Mouse (Mus musculus) kidney, embryonic 14.5 days (tissue): Measurements from ENCODE around the gene Gm5624. TPM values are rescaled to one million over a fixed set of nuclear protein-coding genes. Genes with fewer than 3 reads are reported as not detected.
"Not testable (repeated sequence)": the region's sequence is repeated elsewhere in the genome, so short reads cannot be mapped to it uniquely, and the experiment has no call there.

ENCODE experiments used
- ATAC-seq: fragments of 200-750 bp; cut with Nextera tagmentation; 2 replicates; pipeline ENCODE4 v1.8.0; 2017; ENCODE audit warnings: moderate number of reproducible peaks, mild to moderate bottlenecking, moderate TSS enrichment, moderate library complexity; ENCODE audit not compliant: low FRiP score, low TSS enrichment
- H3K27ac ChIP-seq: fragments of 300-500 bp; sonication (generic); 2 replicates; pipeline ENCODE4 v1.5.1; 2014; ENCODE audit warnings: low read depth, mild to moderate bottlenecking, low read length, moderate library complexity, mixed read lengths
- H3K27me3 ChIP-seq: fragments of 300-500 bp; sonication (generic); 2 replicates; pipeline ENCODE4 v1.6.1; 2014; ENCODE audit warnings: mild to moderate bottlenecking, low read length; ENCODE audit not compliant: control insufficient read depth, insufficient read depth
- H3K36me3 ChIP-seq: fragments of 300-500 bp; sonication (generic); 2 replicates; pipeline ENCODE4 v1.6.1; 2014; ENCODE audit warnings: low read length, mixed read lengths; ENCODE audit not compliant: control insufficient read depth, insufficient read depth
- H3K4me1 ChIP-seq: fragments of 300-500 bp; sonication (generic); 2 replicates; pipeline ENCODE4 v1.6.1; 2014; ENCODE audit warnings: low read length, mixed read lengths; ENCODE audit not compliant: control insufficient read depth, insufficient read depth
- H3K4me2 ChIP-seq: fragments of 300-500 bp; sonication (generic); replicated peaks from 2 replicates; pipeline ENCODE4 v1.6.1; 2014; ENCODE audit warnings: low read depth, mild to moderate bottlenecking, low read length
- H3K4me3 ChIP-seq: fragments of 300-500 bp; sonication (generic); 2 replicates; pipeline ENCODE4 v1.5.1; 2014; ENCODE audit warnings: mild to moderate bottlenecking, low read length
- H3K9ac ChIP-seq: fragments of 300-500 bp; sonication (generic); 2 replicates; pipeline ENCODE4 v1.6.1; 2014; ENCODE audit warnings: low read depth, mild to moderate bottlenecking, low read length, moderate library complexity
- H3K9me3 ChIP-seq: fragments of 300-500 bp; sonication (generic); 2 replicates; pipeline ENCODE4 v1.6.1; 2016; ENCODE audit warnings: low read length; ENCODE audit not compliant: control insufficient read depth
- WGBS: fragments of 180-500 bp; shearing (Covaris S2); extraction: QIAGEN DNeasy Blood & Tissue Kit; methylation state at CpG from one replicate; pipeline ENCODE4 v1.1.7; 2014; 5-methylcytosine and 5-hydroxymethylcytosine counted together
- polyA plus RNA-seq: library from polyadenylated mRNA; unstranded; fragments of >200 nt; fragmentation: Nextera tagmentation; extraction: Ambion mirVana; gene quantifications from 2 replicates; pipeline ENCODE4 v1.2.1, GENCODE M21; 2014

Gene Gm5624
- polyA plus RNA-seq = not detected in 2 replicates

DNA sequence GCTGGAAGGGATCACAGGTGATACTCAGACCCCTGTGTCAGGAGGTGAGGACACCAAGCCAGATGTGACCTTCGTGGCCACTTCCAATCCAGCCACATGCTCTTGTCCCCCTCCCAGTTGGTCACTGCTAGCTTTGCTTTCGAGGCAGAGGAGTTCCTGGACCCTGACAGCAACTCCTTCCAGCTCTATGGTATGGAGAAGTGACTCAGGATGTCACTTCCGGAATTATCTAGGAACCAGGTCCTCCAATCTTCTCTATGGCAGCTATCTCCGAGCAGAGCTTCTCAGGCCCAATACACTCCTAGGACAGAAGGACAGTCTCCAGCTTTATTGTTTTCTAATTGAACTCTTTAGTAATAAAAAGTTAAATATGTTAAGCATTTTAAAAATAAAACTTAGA lies at the start of gene Gm5624:
Gene Gm5624 (minus strand): TSS at position 202 of the 400 bp plus-strand sequence.
- H3K9me3 ChIP-seq, H3K4me2 ChIP-seq, H3K9ac ChIP-seq, H3K36me3 ChIP-seq, ATAC-seq, H3K27ac ChIP-seq, H3K27me3 ChIP-seq, H3K4me1 ChIP-seq, H3K4me3 ChIP-seq: not testable (repeated sequence)
- WGBS = 83% methylated on average over 4 of the region's 4 CpGs

DNA sequence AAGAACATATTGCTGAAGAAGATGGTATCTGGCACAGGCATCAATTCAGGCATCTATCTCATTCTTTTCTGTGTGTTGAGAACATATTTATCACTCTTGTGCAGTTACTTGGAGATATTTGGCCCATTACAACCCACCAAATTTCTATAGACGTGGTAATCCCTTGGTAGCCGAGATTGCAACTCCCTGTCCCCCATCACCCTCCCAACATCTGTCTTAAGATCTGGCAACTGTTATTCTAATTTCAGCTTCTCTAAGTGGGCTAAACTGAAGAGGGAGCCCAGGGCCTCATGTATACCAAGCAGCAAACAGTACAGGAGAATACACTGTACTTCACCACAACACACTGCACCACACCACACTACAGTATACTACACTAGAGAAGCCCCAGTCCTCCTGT lies 36.0 kb downstream of the Gm5624 start:
- ATAC-seq, H3K4me1 ChIP-seq, H3K4me3 ChIP-seq, H3K27me3 ChIP-seq, H3K9ac ChIP-seq, H3K4me2 ChIP-seq, H3K36me3 ChIP-seq, H3K27ac ChIP-seq, H3K9me3 ChIP-seq: not testable (repeated sequence)
- WGBS = 82% methylated on average over 2 of the region's 2 CpGs

DNA sequence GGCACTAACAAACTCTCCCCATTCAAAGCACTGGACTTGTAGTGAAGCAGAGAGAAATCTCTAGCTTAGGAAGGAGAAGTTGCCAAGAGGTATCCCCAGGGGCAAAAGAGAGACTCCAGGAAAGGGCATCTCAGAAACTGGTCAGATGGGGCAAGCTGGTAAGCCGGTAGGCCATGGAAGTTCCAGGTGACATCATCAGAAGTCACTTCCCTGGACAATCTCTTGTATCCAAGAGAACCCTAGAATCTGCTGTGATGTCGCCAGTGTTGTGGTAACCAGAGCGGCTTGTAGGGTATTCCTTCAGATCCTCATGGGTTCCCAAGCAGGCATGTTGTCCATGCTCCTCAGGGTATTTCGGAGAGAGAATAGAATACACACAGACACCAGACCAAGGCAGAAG lies 44.9 kb downstream of the Gm5624 start, which contains the start of gene Gm8247:
Gene Gm8247 (plus strand): TSS at position 301 of the 400 bp plus-strand sequence.
- ATAC-seq, H3K27ac ChIP-seq, H3K4me2 ChIP-seq, H3K9ac ChIP-seq, H3K27me3 ChIP-seq, H3K36me3 ChIP-seq, H3K4me1 ChIP-seq, H3K4me3 ChIP-seq, H3K9me3 ChIP-seq: not testable (repeated sequence)
- WGBS = 93% methylated on average over 4 of the region's 4 CpGs

DNA sequence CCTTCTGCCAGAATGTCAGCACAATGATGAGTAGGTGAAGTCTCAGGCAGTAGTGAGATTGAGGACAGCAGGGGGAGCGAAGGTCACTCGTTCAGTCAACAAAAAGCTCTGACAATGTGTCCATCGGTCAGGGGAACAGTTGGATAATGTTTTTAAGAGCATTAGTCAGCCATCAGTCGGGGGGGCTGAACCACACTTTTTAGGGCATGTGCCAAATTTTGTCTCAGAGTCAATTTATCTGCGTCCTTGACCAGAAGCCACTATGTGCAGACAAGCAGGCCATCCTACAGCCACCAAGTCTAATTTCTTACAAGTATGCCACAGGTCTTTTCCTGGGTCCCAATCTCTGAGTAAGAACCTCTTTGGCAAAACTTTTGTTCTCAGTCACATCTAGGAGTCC lies 79.8 kb downstream of the Gm5624 start:
- H3K9ac ChIP-seq, ATAC-seq, H3K27me3 ChIP-seq, H3K4me1 ChIP-seq, H3K36me3 ChIP-seq, H3K27ac ChIP-seq, H3K9me3 ChIP-seq, H3K4me2 ChIP-seq, H3K4me3 ChIP-seq: not testable (repeated sequence)
- WGBS = 77% methylated on average over 3 of the region's 5 CpGs

DNA sequence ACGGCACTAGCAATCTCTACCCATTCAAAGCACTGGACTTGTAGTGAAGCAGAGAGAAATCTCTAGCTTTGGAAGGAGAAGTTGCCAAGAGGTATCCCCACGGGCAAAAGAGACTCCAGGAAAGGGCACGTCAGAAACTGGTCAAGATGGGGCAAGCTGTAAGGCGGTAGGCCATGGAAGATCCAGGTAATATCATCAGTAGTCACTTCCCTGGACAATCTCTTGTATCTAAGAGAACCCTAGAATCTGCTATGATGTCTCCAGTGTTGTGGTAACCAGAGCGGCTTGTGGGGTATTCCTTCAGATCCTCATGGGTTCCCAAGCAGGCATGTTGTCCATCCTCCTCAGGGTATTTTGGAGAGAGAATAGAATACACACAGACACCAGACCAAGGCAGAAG lies 109.8 kb downstream of the Gm5624 start, which contains the start of gene Gm17093:
Gene Gm17093 (plus strand): TSS at position 301 of the 400 bp plus-strand sequence.
- 87% methylated on average over 5 of the region's 5 CpGs for WGBS
- not testable (repeated sequence) for H3K27ac ChIP-seq, H3K4me3 ChIP-seq, H3K9ac ChIP-seq, H3K36me3 ChIP-seq, H3K4me1 ChIP-seq, H3K9me3 ChIP-seq, H3K4me2 ChIP-seq, H3K27me3 ChIP-seq, ATAC-seq

Other genes with a start within 250 kb of the Gm5624 start
- gene Gm3371, start 217.2 kb downstream of the Gm5624 start, polyA plus RNA-seq = not detected in 2 replicates
- gene Gm8232, start 194.3 kb downstream of the Gm5624 start, polyA plus RNA-seq = not detected in 2 replicates
- not detected in 2 replicates for gene BC061237, start 135.5 kb downstream of the Gm5624 start, polyA plus RNA-seq
- gene Gm17093, start 109.7 kb downstream of the Gm5624 start, polyA plus RNA-seq = not detected in 2 replicates
- gene Gm8247, start 44.8 kb downstream of the Gm5624 start, polyA plus RNA-seq = not detected in 2 replicates
- gene Gm8257, start 78.5 kb upstream of the Gm5624 start, polyA plus RNA-seq = not detected in 2 replicates
- not detected in 2 replicates for gene Gm8267, start 122.4 kb upstream of the Gm5624 start, polyA plus RNA-seq
- gene Ptgdr, start 231.4 kb upstream of the Gm5624 start, polyA plus RNA-seq = not detected in 2 replicates